Mouse (Mus musculus): Measurements from ENCODE around the gene Cdkn2aipnl. TPM values are rescaled to one million over a fixed set of nuclear protein-coding genes. Genes with fewer than 3 reads are reported as not detected.

Cdkn2aipnl gene
- 26.0 and 30.6 TPM in 2 replicates for total RNA-seq (2023)

DNA sequence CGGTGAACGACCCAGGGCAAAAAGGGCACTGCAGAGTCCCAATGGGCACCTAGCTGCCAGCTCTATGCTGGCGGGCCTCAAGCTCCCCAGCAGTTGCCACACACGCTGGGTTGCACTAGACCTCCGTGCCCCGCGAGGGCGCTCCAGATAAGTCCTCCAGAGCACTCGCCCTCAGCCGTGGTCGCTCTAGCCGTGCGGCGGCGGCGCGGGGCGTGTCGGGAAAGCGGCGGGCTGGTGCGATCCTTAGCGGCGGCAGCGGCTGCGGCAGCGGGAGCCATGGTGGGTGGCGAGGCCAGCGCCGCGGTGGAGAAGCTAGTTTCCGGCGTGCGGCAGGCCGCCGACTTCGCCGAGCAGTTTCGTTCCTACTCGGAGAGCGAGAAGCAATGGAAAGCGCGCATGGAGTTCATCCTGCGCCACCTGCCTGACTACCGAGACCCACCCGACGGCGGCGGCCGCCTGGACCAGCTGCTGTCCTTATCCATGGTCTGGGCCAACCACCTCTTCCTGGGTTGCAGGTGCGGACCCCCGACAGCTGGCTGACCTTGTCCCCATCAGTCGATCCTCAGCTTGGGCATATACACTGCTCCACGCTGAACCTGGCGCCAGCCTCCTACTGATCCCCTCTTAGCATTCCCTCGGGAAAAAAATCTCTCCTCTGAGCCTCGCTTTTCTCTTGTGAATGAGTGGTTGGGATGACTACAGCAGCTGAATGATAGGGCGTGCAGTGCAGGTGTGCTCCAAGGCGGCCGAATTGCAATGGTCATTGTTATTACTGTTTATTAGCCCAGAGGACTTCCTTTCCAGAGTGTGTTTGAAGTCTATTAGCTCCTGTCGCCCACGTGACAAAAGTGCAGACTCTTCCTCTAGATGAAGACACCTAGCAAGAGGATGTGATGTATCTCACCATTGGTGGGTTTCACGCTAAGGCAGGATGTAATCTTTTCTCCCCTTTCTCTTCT lies at the start of gene Cdkn2aipnl:
Gene Cdkn2aipnl (plus strand): TSS at position 219 of the 959 bp plus-strand sequence.

DNA sequence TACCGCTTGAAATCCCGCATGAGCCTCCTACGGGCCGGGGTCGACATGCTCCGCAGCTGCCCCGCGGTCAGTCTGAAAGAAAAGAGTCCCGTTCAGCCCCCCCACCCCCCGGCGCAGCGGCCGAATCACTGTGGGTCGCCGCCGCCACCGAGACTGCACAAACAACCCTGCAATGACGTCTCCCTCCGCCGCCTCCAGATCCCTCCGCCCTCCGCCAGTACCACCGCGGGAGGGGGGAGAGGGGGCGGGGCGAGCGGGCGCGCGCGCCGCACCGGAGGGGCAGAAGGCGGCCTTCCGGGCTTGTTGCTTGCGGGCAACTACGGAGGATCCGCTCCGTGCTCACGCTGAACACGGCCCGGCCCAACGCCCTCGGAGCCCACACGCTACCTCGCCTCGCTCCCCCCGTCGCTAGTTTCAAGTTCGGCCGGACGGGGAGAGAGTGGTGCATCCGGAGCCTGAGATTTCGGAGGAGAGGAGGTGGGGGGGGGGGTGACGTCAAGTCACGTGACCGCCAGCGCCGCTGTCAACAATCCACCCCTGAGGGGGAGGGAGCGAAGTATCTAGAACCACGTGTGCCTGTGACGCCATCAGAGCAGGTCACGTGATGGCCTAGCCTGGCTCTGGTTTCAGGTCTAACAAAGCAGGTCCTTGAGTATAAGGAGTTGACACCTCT lies 33.0 kb downstream of the Cdkn2aipnl start, which contains the start of gene Ube2b:
Gene Ube2b (minus strand): TSS at position 473 of the 673 bp plus-strand sequence.

DNA sequence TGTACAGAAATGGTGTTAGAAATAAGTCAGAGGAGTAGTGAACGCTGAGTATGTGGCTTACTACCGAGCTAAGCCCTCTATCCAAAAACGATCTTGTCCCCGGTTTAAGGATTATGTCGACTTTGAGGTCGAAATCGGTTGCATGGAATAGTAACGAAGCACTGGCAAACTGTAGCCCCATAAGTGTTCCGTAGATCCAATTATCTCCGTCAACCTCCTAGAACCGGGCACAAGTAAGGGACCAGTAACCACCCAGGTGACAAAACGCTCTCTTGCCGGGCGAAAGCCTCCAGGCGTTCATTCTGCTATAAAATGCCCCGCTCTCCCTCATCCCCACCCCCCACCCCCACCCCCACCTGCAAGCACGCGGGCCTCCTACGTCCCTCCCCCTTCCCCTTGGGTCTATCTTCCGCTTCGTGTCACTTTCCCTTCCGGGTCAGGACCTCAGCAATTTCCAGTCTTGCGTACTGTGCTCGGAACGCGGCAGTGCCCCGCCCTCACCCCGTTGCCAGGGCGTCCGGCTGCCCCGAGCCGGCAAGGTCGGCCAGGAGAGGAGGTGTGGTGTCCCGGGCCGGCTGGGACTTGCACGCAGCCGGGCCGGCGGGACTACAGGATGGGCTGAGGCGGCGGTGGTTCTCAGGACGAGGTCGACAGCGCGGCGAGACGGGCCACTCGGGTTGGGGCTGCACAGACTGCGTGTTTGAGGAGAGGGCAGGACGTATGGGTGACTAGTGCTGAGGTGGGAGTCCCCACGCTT lies 36.5 kb downstream of the Cdkn2aipnl start, which contains the start of gene Cdkl3:
Gene Cdkl3 (plus strand): TSS at position 450 of the 757 bp plus-strand sequence.

Other genes starting within 250 kb of the Cdkn2aipnl start
- gene Sec24a, start 204.0 kb upstream of the Cdkn2aipnl start, total RNA-seq (2023) = 26.7 and 31.6 TPM in 2 replicates
- gene Sar1b, start 204.0 kb upstream of the Cdkn2aipnl start, total RNA-seq (2023) = 18.8 and 25.3 TPM in 2 replicates
- 8.4 and 9.4 TPM in 2 replicates for gene Jade2, start 110.0 kb upstream of the Cdkn2aipnl start, total RNA-seq (2023)
- gene Ube2b, start 33.1 kb downstream of the Cdkn2aipnl start, total RNA-seq (2023) = 185 and 215 TPM in 2 replicates
- gene Cdkl3, start 36.6 kb downstream of the Cdkn2aipnl start, total RNA-seq (2023) = 2.2 and 3.9 TPM in 2 replicates
- gene Ppp2ca, start 131.0 kb downstream of the Cdkn2aipnl start, total RNA-seq (2023) = 112 and 126 TPM in 2 replicates
- gene Olfr1373, start 177.9 kb downstream of the Cdkn2aipnl start, total RNA-seq (2023) = not detected in 2 replicates
- gene Olfr1371, start 246.3 kb downstream of the Cdkn2aipnl start, total RNA-seq (2023) = not detected in 2 replicates